Mouse (Mus musculus) heart, adult 9 months (tissue): ENCODE data around the gene Gmnc.
A peak's percentile ranks its signal among the peaks of the same experiment; 100 is the strongest.

Source experiments
- DNase-seq, 2 experiments: peaks; one replicate each; pipeline ENCODE4 v3.0.0; 2022; ENCODE audit warnings: low spot score in 2 of 2

The Gmnc gene

DNA sequence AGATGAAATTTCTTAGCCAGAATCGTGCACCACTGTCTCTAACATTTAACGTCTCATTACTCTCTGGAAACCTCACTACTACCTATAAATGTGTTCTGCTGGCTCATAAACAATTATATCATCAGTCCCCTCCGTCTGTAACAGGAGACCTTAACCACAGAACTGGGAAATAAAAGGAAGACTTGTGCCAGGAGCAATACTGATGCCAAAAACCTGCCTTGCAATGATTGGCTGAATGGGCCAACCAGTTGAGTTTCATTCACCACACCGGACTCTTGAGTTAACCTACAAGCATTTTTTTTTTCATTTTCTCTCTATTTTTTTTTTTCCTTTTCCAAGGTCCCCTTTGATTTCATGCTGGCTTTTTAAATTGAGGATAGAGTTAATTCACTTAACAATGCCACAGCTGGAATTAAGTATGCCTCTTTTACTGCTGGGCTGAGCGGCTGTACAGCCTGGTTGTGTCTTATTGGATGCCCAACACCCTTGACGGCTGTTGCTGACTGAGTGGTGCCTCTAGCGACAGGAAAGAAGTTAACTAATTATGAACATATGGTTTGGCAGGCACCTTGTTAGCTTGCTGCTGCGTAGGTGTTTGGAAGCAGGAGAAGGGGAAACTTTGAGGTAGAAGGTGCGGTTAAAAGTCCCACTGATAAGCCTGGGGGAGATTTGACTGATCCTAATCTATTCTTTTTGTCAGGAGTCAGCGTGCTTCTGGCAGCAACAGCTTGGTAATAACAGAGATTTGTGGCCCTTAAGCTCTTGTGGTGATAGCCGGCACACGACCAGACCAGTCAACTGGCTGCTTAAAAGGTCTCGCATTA lies at the start of gene Gmnc:
Gene Gmnc (minus strand): TSS at position 176 of the 824 bp plus-strand sequence.
- DNase-seq = no peak

DNA sequence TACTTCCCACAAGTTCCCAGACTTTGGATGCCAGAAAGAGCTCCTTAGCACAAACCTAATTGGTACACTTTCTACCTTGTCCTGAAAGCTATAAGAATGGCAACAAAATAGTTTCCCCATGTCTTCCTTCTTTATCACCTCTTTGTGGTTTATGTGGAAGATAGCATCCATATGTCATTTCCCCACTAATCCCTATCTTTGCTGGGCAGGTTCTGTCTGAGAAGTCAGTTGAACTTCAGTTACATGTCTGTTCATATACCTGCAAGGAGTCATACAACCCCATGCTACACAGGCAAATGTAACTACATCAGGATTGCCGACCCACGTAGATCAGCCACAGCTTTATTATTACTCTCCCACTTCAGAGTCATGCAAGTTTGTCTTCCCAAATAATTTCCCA lies 35.8 kb upstream of the Gmnc start:
- DNase-seq = no peak

DNA sequence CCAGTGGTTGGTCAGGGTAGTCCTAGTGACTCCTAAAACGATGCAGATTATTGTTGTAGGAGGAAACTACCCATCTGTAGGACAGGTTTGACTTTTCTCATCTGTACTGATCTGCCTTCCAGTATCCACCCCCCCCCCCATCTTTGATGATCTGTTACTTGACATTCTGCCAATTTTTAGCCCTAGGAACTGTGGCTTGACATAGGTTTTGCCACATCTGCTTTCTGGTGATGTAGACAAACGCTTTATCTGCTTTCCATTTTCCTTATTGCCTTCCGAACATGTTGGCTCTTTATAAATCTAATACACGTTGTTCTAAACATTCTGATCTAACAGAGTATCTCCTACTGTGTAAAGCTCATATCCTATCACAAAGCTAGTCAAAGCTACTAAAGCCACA lies 34.8 kb upstream of the Gmnc start:
- DNase-seq = no peak

- no peak for DNase-seq
Measured at GRCm38 (mm10) chr16:27022746-27023145, 31.3 kb upstream of the Gmnc start.

DNA sequence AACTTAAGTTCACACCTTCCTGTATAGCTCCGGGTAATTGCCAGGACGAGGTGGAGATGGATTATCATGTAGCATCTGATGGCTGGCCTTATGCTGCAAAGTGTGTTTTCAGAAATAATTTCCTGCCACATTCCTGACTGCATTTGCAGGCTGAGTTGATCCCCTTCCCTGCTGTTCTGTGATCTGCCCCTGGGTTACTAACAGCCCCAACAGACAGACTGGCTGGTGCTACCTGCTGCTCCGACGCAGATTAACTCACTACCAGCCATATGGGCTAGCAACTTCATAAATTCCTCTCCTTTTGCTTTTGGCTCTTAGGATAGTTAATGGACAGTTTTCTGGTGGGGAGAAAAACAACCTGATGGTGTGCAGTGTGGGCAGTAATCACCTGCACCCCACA lies 25.9 kb upstream of the Gmnc start:
- DNase-seq = no peak

DNA sequence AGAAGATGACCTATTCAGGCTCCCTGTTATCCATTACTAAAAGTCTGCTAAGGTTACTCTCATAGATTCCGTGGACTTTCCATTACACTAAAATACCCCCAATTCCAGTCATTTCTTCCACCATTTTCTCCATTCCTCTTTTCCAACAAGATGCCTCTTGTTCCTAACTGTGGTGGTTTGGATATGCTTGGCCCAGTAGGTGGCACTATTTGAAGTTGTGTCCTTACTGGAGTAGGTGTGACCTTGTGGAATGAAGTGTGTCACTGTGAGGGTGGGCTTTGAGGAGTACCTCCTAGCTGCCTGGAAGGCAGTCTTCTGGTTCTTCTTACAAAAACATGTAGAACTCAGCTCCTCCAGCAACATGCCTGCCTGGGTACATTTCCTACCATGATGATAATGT lies 11.3 kb upstream of the Gmnc start:
- no peak for DNase-seq

GRCm38 (mm10) chr16:26999563-26999962 lies 8.1 kb upstream of the Gmnc start:
- no peak for DNase-seq

- DNase-seq = no peak
Measured at GRCm38 (mm10) chr16:26989415-26990315, 1.8 kb downstream of the Gmnc start.

DNA sequence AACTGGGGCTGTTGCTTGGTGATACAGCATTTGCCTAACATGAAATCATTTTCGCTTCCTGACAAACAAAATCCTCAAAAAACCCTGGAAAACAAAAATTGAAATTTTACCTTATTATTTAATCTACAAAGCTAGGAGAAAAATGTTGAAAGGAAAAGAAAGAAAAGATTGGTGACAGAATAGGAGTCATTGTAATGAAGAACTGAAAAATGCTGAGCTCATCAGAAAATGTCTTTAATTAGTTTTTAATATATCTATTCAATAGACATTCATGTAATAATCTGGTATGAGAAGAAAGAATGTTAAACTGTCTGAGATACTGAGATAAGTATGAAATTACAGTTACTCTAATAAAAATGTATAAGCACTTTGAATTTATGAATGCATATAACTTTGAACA lies 3.3 kb downstream of the Gmnc start:
- DNase-seq = no peak

DNA sequence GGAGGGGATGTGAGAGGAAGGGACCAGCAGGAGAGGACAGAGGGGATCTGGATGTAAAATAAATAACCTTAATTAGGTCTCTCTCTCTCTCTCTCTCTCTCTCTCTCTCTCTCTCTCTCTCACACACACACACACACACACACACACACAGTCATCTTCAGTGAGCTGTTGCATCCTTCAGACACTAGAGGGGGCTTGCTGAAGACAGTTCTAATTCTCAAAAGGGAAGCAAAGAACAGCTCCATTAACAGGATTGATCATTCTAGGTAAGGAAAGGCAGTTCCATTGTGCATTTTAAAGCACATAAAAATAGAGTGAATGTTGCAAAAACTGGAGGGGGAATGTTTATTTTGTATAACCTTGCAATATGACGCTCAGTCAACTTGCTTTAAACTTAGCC lies 5.7 kb downstream of the Gmnc start:
- no peak for DNase-seq

GRCm38 (mm10) chr16:26982112-26982511 lies 9.3 kb downstream of the Gmnc start:
- no peak for DNase-seq

DNA sequence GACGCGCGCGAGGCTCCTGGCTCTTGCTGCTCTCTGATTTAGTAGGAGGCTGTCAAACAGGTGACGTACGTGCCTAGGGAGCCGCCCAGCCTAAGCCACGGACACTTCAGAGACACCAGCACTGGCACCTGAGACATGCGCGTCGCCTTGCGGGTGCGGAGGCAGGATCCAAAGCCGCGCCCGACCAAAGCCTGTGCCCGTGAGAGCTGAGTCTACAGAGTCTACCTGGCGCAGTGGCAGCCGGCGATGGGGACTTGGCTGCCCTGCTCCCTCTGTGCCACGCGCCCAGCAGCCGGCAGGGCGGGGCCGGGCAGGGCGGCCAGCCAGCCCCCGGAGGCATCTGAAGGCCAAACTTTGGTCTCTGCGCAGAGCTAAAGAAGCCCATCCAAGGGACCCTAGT lies 23.5 kb downstream of the Gmnc start:
- DNase-seq = no peak

DNA sequence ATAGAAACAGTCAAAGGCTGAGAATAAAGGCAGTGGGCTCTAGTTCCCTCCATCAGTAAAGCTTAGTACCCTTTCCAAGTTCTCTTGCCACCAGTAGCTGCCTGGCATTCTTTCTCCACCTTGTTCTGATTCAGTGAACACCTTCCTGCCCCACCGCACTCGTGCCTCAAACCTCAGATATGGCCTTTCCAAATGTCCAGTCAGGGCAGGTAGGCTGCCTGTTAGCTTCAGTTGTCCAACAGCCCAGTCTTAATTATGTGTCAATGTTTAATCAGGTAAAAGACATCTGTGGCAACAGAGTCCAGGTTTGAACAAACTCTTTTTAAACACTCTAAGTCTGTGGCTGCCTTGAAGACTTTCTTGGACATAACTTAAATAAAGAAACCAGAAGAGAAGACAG lies 24.6 kb downstream of the Gmnc start:
- DNase-seq = no peak

DNA sequence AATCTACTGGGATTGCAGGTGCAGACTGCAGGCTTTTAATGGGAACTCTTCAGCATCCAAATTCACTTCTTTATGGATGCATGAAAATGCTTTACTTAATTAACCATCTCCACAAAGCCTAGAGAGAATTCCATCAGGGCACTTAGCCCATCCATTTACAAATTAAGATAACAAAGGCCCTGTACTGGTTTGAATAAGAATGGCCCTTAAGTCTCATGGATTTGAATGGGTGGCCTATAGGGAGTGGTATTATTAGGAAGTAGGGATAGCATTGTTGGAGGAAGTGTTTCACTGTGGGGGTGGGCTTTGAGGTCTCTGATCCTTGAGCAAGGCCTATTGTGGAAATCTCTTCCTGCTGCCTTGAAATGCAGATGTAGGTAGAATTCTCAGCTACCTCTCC lies 29.5 kb downstream of the Gmnc start:
- DNase-seq = no peak

GRCm38 (mm10) chr16:26951601-26952000 lies 39.9 kb downstream of the Gmnc start:
- no peak for DNase-seq

- DNase-seq = no peak
Measured at GRCm38 (mm10) chr16:26950209-26950608, 41.2 kb downstream of the Gmnc start.

- DNase-seq = no peak
Measured at GRCm38 (mm10) chr16:26903968-26904367, 87.5 kb downstream of the Gmnc start.

GRCm38 (mm10) chr16:26901471-26901870 lies 90.0 kb downstream of the Gmnc start:
- peak; percentile 0 to 2 for DNase-seq

- no peak for DNase-seq
Measured at GRCm38 (mm10) chr16:26886337-26886736, 105.1 kb downstream of the Gmnc start.

GRCm38 (mm10) chr16:26876885-26877284 lies 114.6 kb downstream of the Gmnc start:
- DNase-seq = no peak
